Mouse (Mus musculus) megakaryocyte, embryonic 14.5 days (primary cell): Measurements from ENCODE around the gene Fam72a.

Experiments
- FLI1 ChIP-seq: IDR thresholded peaks from 2 replicates; pipeline ENCODE4 v1.6.1; 2012; ENCODE audit warnings: low read length, inconsistent platforms, mixed read lengths
- GATA1 ChIP-seq: IDR thresholded peaks from 3 replicates; pipeline ENCODE4 v1.6.1; 2012; ENCODE audit warnings: mixed read lengths, low read length, inconsistent platforms, borderline replicate concordance

- no peak for TF ChIP-seq FLI1
- no peak for TF ChIP-seq GATA1
These were observed 45.5 kb upstream of the Fam72a start for GRCm38 (mm10) chr1:131482242-131482641.
